ENCODE assay signal across 15 mouse cellular contexts in genomic region chr6:21767787-21768221, GRCm38 (mm10).
DNase-seq lines count a peak whose midpoint lies in the region; ATAC-seq and TF ChIP-seq lines count a peak whose summit lies in the region.
"Had no signal": no experiment of that assay in that cellular context is flagged by ENCODE, and none has a peak within 500 bp of the region (broad histone marks: within the 10 kb centered on the region; RNA-seq: fewer than 3 reads in every experiment).

No protein-coding gene starts in this region.

- H3K4me1 ChIP-seq in forebrain, embryonic 15.5 days: peaks cover 8% of the 10 kb centered on the region
- no peaks in the 10 kb centered on the region for H3K4me1 ChIP-seq in forebrain, embryonic 11.5 days (replicated peaks; ENCODE audit: control insufficient read depth, insufficient read depth, low read length)
- no peaks in the 10 kb centered on the region for H3K4me1 ChIP-seq in midbrain, postnatal 0 days (ENCODE audit: insufficient read depth, low read length)
- no peaks in the 10 kb centered on the region for H3K4me1 ChIP-seq in midbrain, embryonic 13.5 days (replicated peaks)
- H3K4me1 ChIP-seq in neural tube, embryonic 12.5 days: peaks cover 3% of the 10 kb centered on the region; the same call in 1 of the 2 replicates

- no peak overlapping the region for H3K4me3 ChIP-seq in forebrain, embryonic 15.5 days
- no peak overlapping the region for H3K4me3 ChIP-seq in forebrain, embryonic 11.5 days (ENCODE audit: low read depth, low read length)
- no peak overlapping the region for H3K4me3 ChIP-seq in midbrain, postnatal 0 days (ENCODE audit: low read depth, low read length)
- H3K4me3 ChIP-seq in midbrain, embryonic 13.5 days (replicated peaks): no peak overlapping the region
- H3K4me3 ChIP-seq in neural tube, embryonic 12.5 days: no peak overlapping the region

- H3K4me2 ChIP-seq in forebrain, embryonic 15.5 days (replicated peaks): no peak overlapping the region
- H3K4me2 ChIP-seq in forebrain, embryonic 11.5 days (ENCODE audit: low read depth, low read length, severe bottlenecking): no peak overlapping the region
- peak overlapping the region; percentile 15; the same call in 1 of the 2 replicates for H3K4me2 ChIP-seq in midbrain, postnatal 0 days (ENCODE audit: low read depth, low read length, poor library complexity, severe bottlenecking)
- H3K4me2 ChIP-seq in midbrain, embryonic 13.5 days (replicated peaks): no peak overlapping the region
- H3K4me2 ChIP-seq in neural tube, embryonic 12.5 days (replicated peaks): peak overlapping the region; percentile 28

- WGBS in forebrain, embryonic 15.5 days: 55% methylated on average over 12 of the region's 12 CpGs
- 90% methylated on average over 12 of the region's 12 CpGs for WGBS in forebrain, embryonic 11.5 days
- 59% methylated on average over 12 of the region's 12 CpGs for WGBS in midbrain, postnatal 0 days
- WGBS in midbrain, embryonic 13.5 days: 80% methylated on average over 12 of the region's 12 CpGs
- 51% methylated on average over 12 of the region's 12 CpGs for WGBS in neural tube, embryonic 12.5 days

- no peak overlapping the region for H3K9ac ChIP-seq in forebrain, embryonic 15.5 days (replicated peaks)
- no peak overlapping the region for H3K9ac ChIP-seq in forebrain, embryonic 11.5 days (ENCODE audit: low read length)
- no peak overlapping the region for H3K9ac ChIP-seq in midbrain, postnatal 0 days (replicated peaks; ENCODE audit: low read length, poor library complexity, severe bottlenecking)
- H3K9ac ChIP-seq in midbrain, embryonic 13.5 days (replicated peaks): no peak overlapping the region
- no peak overlapping the region for H3K9ac ChIP-seq in neural tube, embryonic 12.5 days

- no peaks in the 10 kb centered on the region for H3K36me3 ChIP-seq in forebrain, embryonic 15.5 days
- no peaks in the 10 kb centered on the region; the same call in 1 of the 2 replicates for H3K36me3 ChIP-seq in forebrain, embryonic 11.5 days (ENCODE audit: control insufficient read depth, insufficient read depth, low read length)
- H3K36me3 ChIP-seq in midbrain, postnatal 0 days (ENCODE audit: insufficient read depth, low read length): no peaks in the 10 kb centered on the region
- peaks cover 10% of the 10 kb centered on the region; the same call in 1 of the 2 replicates for H3K36me3 ChIP-seq in midbrain, embryonic 13.5 days
- H3K36me3 ChIP-seq in neural tube, embryonic 12.5 days: no peaks in the 10 kb centered on the region
- H3K36me3 ChIP-seq: G1E had no signal

- TF ChIP-seq CTCF in midbrain, postnatal 0 days (IDR thresholded peaks at IDR 0.05): no peak

- no peak overlapping the region for H3K27ac ChIP-seq in forebrain, embryonic 15.5 days (replicated peaks)
- no peak overlapping the region for H3K27ac ChIP-seq in forebrain, embryonic 11.5 days (ENCODE audit: low read depth, low read length)
- H3K27ac ChIP-seq in midbrain, postnatal 0 days (ENCODE audit: low read depth, low read length): no peak overlapping the region
- H3K27ac ChIP-seq in midbrain, embryonic 13.5 days: no peak overlapping the region
- no peak overlapping the region for H3K27ac ChIP-seq in neural tube, embryonic 12.5 days

- H3K27me3 ChIP-seq in forebrain, embryonic 15.5 days: no peaks in the 10 kb centered on the region
- no peaks in the 10 kb centered on the region for H3K27me3 ChIP-seq in forebrain, embryonic 11.5 days (ENCODE audit: control insufficient read depth, insufficient read depth, low read length)
- H3K27me3 ChIP-seq in midbrain, postnatal 0 days (ENCODE audit: insufficient read depth, low read length): no peaks in the 10 kb centered on the region
- no peaks in the 10 kb centered on the region for H3K27me3 ChIP-seq in midbrain, embryonic 13.5 days
- H3K27me3 ChIP-seq in neural tube, embryonic 12.5 days (replicated peaks): no peaks in the 10 kb centered on the region

- no peaks in the 10 kb centered on the region for H3K9me3 ChIP-seq in forebrain, embryonic 15.5 days
- no peaks in the 10 kb centered on the region for H3K9me3 ChIP-seq in forebrain, embryonic 11.5 days (ENCODE audit: control insufficient read depth, low read length)
- H3K9me3 ChIP-seq in midbrain, postnatal 0 days (ENCODE audit: low read length): no peaks in the 10 kb centered on the region
- H3K9me3 ChIP-seq in midbrain, embryonic 13.5 days: no peaks in the 10 kb centered on the region
- H3K9me3 ChIP-seq in neural tube, embryonic 12.5 days: no peaks in the 10 kb centered on the region
- H3K9me3 ChIP-seq: G1E had no signal

- DNase-seq in forebrain, embryonic 11.5 days (ENCODE audit: low spot score): no peak
- peak; percentile 4 to 29 for DNase-seq in layer of hippocampus, adult 18-20 months (ENCODE audit: low spot score in 2 of 2)
- DNase-seq in layer of hippocampus, adult 8-10 months (ENCODE audit: low spot score in 2 of 2): no peak
- peak; percentile 54 for DNase-seq in midbrain, postnatal 0 days (ENCODE audit: low spot score)
- DNase-seq in spleen, postnatal 10 days (ENCODE audit: low spot score in 2 of 2): no peak
- DNase-seq: adrenal gland, postnatal 25 days; cerebellum, adult 11 months; gastrocnemius, postnatal 25 days; liver; lung, postnatal 4 days; spleen, adult 18-20 months had no signal

- peak; percentile 49 for ATAC-seq in forebrain, embryonic 15.5 days (replicated peaks)
- no peak for ATAC-seq in forebrain, embryonic 11.5 days (replicated peaks; ENCODE audit: low FRiP score)
- ATAC-seq in midbrain, postnatal 0 days (ENCODE audit: low FRiP score): no peak
- ATAC-seq in midbrain, embryonic 13.5 days: no peak
- ATAC-seq in neural tube, embryonic 12.5 days (ENCODE audit: low FRiP score, low read depth): peak; percentile 79

Comparison
In these comparisons a context has a peak if more than half of its experiments do, and no peak if none do; other contexts are left out.
1. ATAC-seq: peak in forebrain, embryonic 15.5 days (single experiment) and neural tube, embryonic 12.5 days (single experiment); none in forebrain, embryonic 11.5 days (single experiment), midbrain, postnatal 0 days (single experiment) and midbrain, embryonic 13.5 days (single experiment).
2. H3K4me2 ChIP-seq: peak in midbrain, postnatal 0 days (single experiment) and neural tube, embryonic 12.5 days (single experiment); none in forebrain, embryonic 15.5 days (single experiment), forebrain, embryonic 11.5 days (single experiment) and midbrain, embryonic 13.5 days (single experiment).
3. DNase-seq: peak in layer of hippocampus, adult 18-20 months (2 of 2) and midbrain, postnatal 0 days (single experiment); none in forebrain, embryonic 11.5 days (single experiment), layer of hippocampus, adult 8-10 months (0 of 2) and spleen, postnatal 10 days (0 of 2).